Mouse (Mus musculus) megakaryocyte, embryonic 14.5 days (primary cell): Measurements from ENCODE around the gene Traf3.

ENCODE experiments used
- FLI1 ChIP-seq: IDR thresholded peaks from 2 replicates; pipeline ENCODE4 v1.6.1; 2012; ENCODE audit warnings: low read length, inconsistent platforms, mixed read lengths
- GATA1 ChIP-seq: IDR thresholded peaks from 3 replicates; pipeline ENCODE4 v1.6.1; 2012; ENCODE audit warnings: mixed read lengths, low read length, inconsistent platforms, borderline replicate concordance

GRCm38 (mm10) chr12:111134169-111134568 is 32.0 kb upstream of the Traf3 start:
- TF ChIP-seq GATA1, result no peak
- TF ChIP-seq FLI1, result no peak
